ENCODE assay signal across 8 mouse cellular contexts in the genomic region with DNA sequence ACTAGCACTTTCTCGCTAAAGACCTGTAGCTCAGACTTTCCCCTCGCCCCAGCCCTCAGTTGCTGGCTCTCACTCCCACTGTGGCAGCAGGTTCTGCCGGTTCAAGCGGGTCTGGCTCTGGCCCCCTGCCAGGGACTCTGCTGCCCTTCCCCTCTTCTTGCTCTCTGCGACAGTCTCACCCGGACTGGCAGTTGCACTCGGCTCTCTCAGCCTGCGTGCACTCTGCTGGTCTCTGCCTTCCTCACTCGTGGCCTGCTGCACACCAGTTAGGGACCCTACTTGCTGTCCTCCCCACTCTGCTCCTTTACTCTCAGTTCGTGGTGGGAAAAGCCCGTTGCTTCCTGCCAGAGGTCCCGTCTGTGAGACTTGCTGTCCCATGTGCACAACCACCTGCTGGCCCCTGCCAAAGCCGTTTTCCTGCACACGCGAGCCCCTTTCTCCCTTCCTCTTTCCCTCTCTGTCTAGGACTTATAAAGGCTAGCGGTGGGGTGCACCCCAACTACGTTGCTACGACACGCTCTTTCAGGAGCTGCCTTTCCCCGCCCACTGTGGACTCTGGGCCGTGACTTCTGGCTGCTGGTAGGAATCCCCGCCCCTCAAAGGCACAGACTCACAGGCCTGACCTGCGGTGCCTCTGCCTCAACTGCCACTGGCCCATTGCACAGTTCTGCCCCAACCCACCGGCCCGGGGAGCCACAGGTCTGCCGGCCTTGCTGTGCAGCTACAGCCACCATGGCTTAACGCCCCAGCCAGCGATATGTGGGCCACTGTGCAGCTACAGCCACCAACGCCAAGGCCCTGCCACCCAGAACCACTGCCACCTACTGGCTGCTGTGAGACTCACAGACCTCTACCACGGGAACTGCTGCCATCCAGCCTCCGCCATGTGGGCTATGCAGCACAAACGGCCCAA. TPM values are rescaled to one million over a fixed set of nuclear protein-coding genes. Genes with fewer than 3 reads are reported as not detected.
A peak's percentile ranks its signal among the peaks of the same experiment; 100 is the strongest.
DNase-seq lines count a peak whose midpoint lies in the region; ATAC-seq and TF ChIP-seq lines count a peak whose summit lies in the region.

No protein-coding gene starts in this region.

- intact Hi-C loops in heart, postnatal 25 days (cut with DNase I): no loop called here

- peaks cover 10% of the 10 kb centered on the region for H3K4me1 ChIP-seq in forebrain, embryonic 16.5 days (replicated peaks; ENCODE audit: control insufficient read depth, insufficient read depth, low read length)
- peaks cover 4% of the 10 kb centered on the region; the same call in 1 of the 2 replicates for H3K4me1 ChIP-seq in neural tube, embryonic 14.5 days (ENCODE audit: control insufficient read depth, insufficient read depth, low read length)
- H3K4me1 ChIP-seq in testis, adult 2 months (ENCODE audit: control insufficient read depth, insufficient read depth, low read length): peaks cover 18% of the 10 kb centered on the region

- TF ChIP-seq CTCF in testis, adult 2 months (IDR thresholded peaks at IDR 0.05; ENCODE audit: control insufficient read depth, insufficient read depth, insufficient replicate concordance, low read depth, low read length): peak; percentile 90

- ATAC-seq in forebrain, embryonic 16.5 days: peak; percentile 95
- ATAC-seq in neural tube, embryonic 14.5 days (ENCODE audit: low read depth): peak; percentile 96

- peak; percentile 92 for DNase-seq in ES-CJ7 (ENCODE audit: low read depth, low spot score)
- peak; percentile 87 to 91 for DNase-seq in cerebellum, adult 18-20 months
- DNase-seq in heart, postnatal 25 days (ENCODE audit: low spot score): peak; percentile 72
- DNase-seq in layer of hippocampus, adult 18-20 months (ENCODE audit: low spot score in 2 of 2): peak; percentile 54 to 79
- DNase-seq in lung, adult 18-20 months: peak; percentile 91 to 92

- H3K4me2 ChIP-seq in forebrain, embryonic 16.5 days (ENCODE audit: low read length): peak overlapping the region; percentile 74
- peak overlapping the region; percentile 86 for H3K4me2 ChIP-seq in neural tube, embryonic 14.5 days (ENCODE audit: low read depth, low read length)

- H3K36me3 ChIP-seq in forebrain, embryonic 16.5 days (ENCODE audit: control insufficient read depth, insufficient read depth): no peaks in the 10 kb centered on the region
- no peaks in the 10 kb centered on the region for H3K36me3 ChIP-seq in neural tube, embryonic 14.5 days (ENCODE audit: control insufficient read depth, insufficient read depth, low read length)
- H3K36me3 ChIP-seq in testis, adult 2 months (ENCODE audit: control insufficient read depth, insufficient read depth, low read length): no peaks in the 10 kb centered on the region; the same call in 1 of the 2 replicates

- under 1% methylated on average over 32 of the region's 32 CpGs for WGBS in forebrain, embryonic 16.5 days
- WGBS in neural tube, embryonic 14.5 days: under 1% methylated on average over 32 of the region's 32 CpGs

- no peaks in the 10 kb centered on the region for H3K9me3 ChIP-seq in forebrain, embryonic 16.5 days (ENCODE audit: control insufficient read depth, low read length)
- no peaks in the 10 kb centered on the region for H3K9me3 ChIP-seq in neural tube, embryonic 14.5 days (ENCODE audit: control insufficient read depth, low read length)

- peak; percentile 21 for TF ChIP-seq POLR2A in testis, adult 2 months (IDR thresholded peaks at IDR 0.05; ENCODE audit: control insufficient read depth, low read depth, low read length)

- H3K9ac ChIP-seq in forebrain, embryonic 16.5 days (replicated peaks; ENCODE audit: low read depth, low read length): peak overlapping the region; percentile 67
- H3K9ac ChIP-seq in neural tube, embryonic 14.5 days (replicated peaks; ENCODE audit: low read depth, low read length): peak overlapping the region; percentile 52

- H3K27me3 ChIP-seq in forebrain, embryonic 16.5 days (replicated peaks; ENCODE audit: control insufficient read depth, insufficient read depth, low read length): no peaks in the 10 kb centered on the region
- no peaks in the 10 kb centered on the region for H3K27me3 ChIP-seq in neural tube, embryonic 14.5 days (ENCODE audit: control insufficient read depth, insufficient read depth, low read length)
- H3K27me3 ChIP-seq in testis, adult 2 months (ENCODE audit: control insufficient read depth, insufficient read depth, low read length): no peaks in the 10 kb centered on the region

- H3K27ac ChIP-seq in forebrain, embryonic 16.5 days (ENCODE audit: low read length): no peak overlapping the region
- H3K27ac ChIP-seq in neural tube, embryonic 14.5 days (ENCODE audit: low read depth, low read length): no peak overlapping the region
- H3K27ac ChIP-seq in testis, adult 2 months (ENCODE audit: control insufficient read depth, insufficient read depth, low read depth, low read length): peak overlapping the region; percentile 69

- H3K4me3 ChIP-seq in forebrain, embryonic 16.5 days (replicated peaks; ENCODE audit: low read length): peak overlapping the region; percentile 52
- H3K4me3 ChIP-seq in neural tube, embryonic 14.5 days (ENCODE audit: low read depth, low read length): peak overlapping the region; percentile 41
- H3K4me3 ChIP-seq in testis, adult 2 months (ENCODE audit: control insufficient read depth, low read depth, low read length): peak overlapping the region; percentile 80

RNA-seq across cellular contexts. Expression of gene Zfp810, which starts 20.3 kb away (rescaled TPM):
- 35.0 and 36.1 TPM in 2 replicates for polyA plus RNA-seq in forebrain, embryonic 16.5 days (2015; fragmentation: Nextera tagmentation; extraction: Ambion mirVana)
- 1 to 10 TPM; 4.4 to 6.3 TPM for total RNA-seq in heart, postnatal 25 days (2021)
- 10 to 100 TPM; 14.5 TPM for total RNA-seq in layer of hippocampus, adult 18-20 months (2021)
- polyA plus RNA-seq in neural tube, embryonic 14.5 days (2014; fragmentation: Nextera tagmentation; extraction: Ambion mirVana): 37.7 and 42.8 TPM in 2 replicates
- polyA plus RNA-seq in testis, adult 2 months (2012; rRNA removed): 2.5 and 2.6 TPM in 2 replicates

Comparison
In these comparisons a context has a peak if more than half of its experiments do, and no peak if none do; other contexts are left out.
1. RNA of gene Zfp810, which starts 20.3 kb away (polyA plus RNA-seq): 37.7 to 42.8 TPM in neural tube, embryonic 14.5 days and 35.0 to 36.1 TPM in forebrain, embryonic 16.5 days; 2.5 to 2.6 TPM in testis, adult 2 months; every median in the first group is over 10 times any median in the second.
2. Peak in every context shown above with its lines, with median percentiles within 50 percentile points of each other: DNase-seq and H3K4me3 ChIP-seq.